Mouse (Mus musculus) G1E (cell line): Measurements from ENCODE around the gene Sh3pxd2a. TPM values are rescaled to one million over a fixed set of nuclear protein-coding genes. Genes with fewer than 3 reads are reported as not detected.

ENCODE experiments used
- ATAC-seq: 2 replicates; pipeline ENCODE4 v1.8.0; 2016; ENCODE audit warnings: mild to moderate bottlenecking; ENCODE audit not compliant: insufficient number of reproducible peaks, poor library complexity, low FRiP score, severe bottlenecking; ENCODE audit errors: extremely low read depth
- DNase-seq: peaks from one replicate; pipeline ENCODE4 v3.0.0; 2012; ENCODE audit warnings: low spot score
- H3K27me3 ChIP-seq: 2 replicates; pipeline ENCODE4 v1.6.1; 2012; ENCODE audit warnings: mild to moderate bottlenecking, low read length, inconsistent platforms; ENCODE audit not compliant: insufficient read depth
- H3K36me3 ChIP-seq: replicated peaks from 2 replicates; pipeline ENCODE3; 2012; ENCODE audit warnings: mild to moderate bottlenecking, inconsistent platforms
- H3K4me1 ChIP-seq: 2 replicates; pipeline ENCODE4 v1.6.1; 2012; ENCODE audit warnings: low read depth, low read length, inconsistent platforms, mixed read lengths; ENCODE audit not compliant: insufficient read depth
- H3K4me3 ChIP-seq: 2 replicates; pipeline ENCODE4 v1.5.1; 2012; ENCODE audit warnings: low read depth, mild to moderate bottlenecking, inconsistent platforms, low read length, moderate library complexity, mixed read lengths
- H3K9me3 ChIP-seq: replicated peaks from 2 replicates; pipeline ENCODE4 v1.6.1; 2012; ENCODE audit warnings: inconsistent platforms
- CTCF ChIP-seq: IDR thresholded peaks from 2 replicates; pipeline ENCODE4 v1.5.1; 2012; ENCODE audit warnings: low read depth, low read length, inconsistent platforms, mixed read lengths
- GATA1 ChIP-seq: IDR thresholded peaks from 2 replicates; pipeline ENCODE4 v1.6.1; 2012; ENCODE audit warnings: borderline replicate concordance, low read length, inconsistent platforms, mixed read lengths
- GATA2 ChIP-seq: IDR thresholded peaks from 2 replicates; pipeline ENCODE4 v1.6.1; 2012; ENCODE audit warnings: low read depth, low read length, inconsistent platforms, borderline replicate concordance
- POLR2AphosphoS5 ChIP-seq: IDR thresholded peaks from 2 replicates; pipeline ENCODE4 v1.6.1; 2012; ENCODE audit warnings: low read depth, low read length, inconsistent platforms; ENCODE audit not compliant: insufficient replicate concordance
- TAL1 ChIP-seq: conservative IDR thresholded peaks from 2 replicates; pipeline ENCODE4 v1.6.1; 2012; ENCODE audit warnings: low read depth, low read length, inconsistent platforms, mixed read lengths
- polyA plus RNA-seq: library from polyadenylated mRNA; stranded (reverse); fragments of >175 nt; gene quantifications from 2 replicates; pipeline ENCODE4 v1.2.3, GENCODE M21; 2012
- total RNA-seq, 2 experiments: library from RNA; stranded (forward) in 1 of 2; stranded (reverse) in 1 of 2; fragments of 200-1000 nt in 1 of 2; fragments of >200 nt in 1 of 2; fragmentation: Nextera tagmentation in 1 of 2; gene quantifications; 2 replicates each; pipeline ENCODE4 v1.2.3; 2014 to 2017

Gene Sh3pxd2a
- total and polyA plus RNA-seq, 3 experiments, result 0.16 TPM; not detected in 2

- no peak for DNase-seq
- no peak overlapping the region for H3K4me3 ChIP-seq
- no peak for ATAC-seq
- H3K27me3 ChIP-seq, result no peaks in the 10 kb centered on the region
- no peaks in the 10 kb centered on the region for H3K4me1 ChIP-seq
- TF ChIP-seq GATA2 (no peak), GATA1 (no peak), CTCF (no peak), POLR2AphosphoS5 (no peak), TAL1 (no peak)
- H3K36me3 ChIP-seq, result no peaks in the 10 kb centered on the region
- H3K9me3 ChIP-seq, result no peaks in the 10 kb centered on the region
Observed at GRCm38 (mm10) chr19:47212401-47212800, 251.8 kb downstream of the Sh3pxd2a start.

GRCm38 (mm10) chr19:47211609-47212312 lies 252.4 kb downstream of the Sh3pxd2a start:
- Histone ChIP-seq H3K4me3 (no peak overlapping the region), H3K36me3 (no peaks in the 10 kb centered on the region), H3K9me3 (no peaks in the 10 kb centered on the region), H3K4me1 (no peaks in the 10 kb centered on the region), H3K27me3 (no peaks in the 10 kb centered on the region)
- DNase-seq (no peak), ATAC-seq (no peak)
- TF ChIP-seq CTCF (no peak), TAL1 (no peak), GATA2 (no peak), POLR2AphosphoS5 (no peak), GATA1 (no peak)

- Histone ChIP-seq H3K4me3 (no peak overlapping the region), H3K4me1 (no peaks in the 10 kb centered on the region), H3K27me3 (no peaks in the 10 kb centered on the region), H3K36me3 (no peaks in the 10 kb centered on the region), H3K9me3 (no peaks in the 10 kb centered on the region)
- ATAC-seq (no peak), DNase-seq (no peak)
- TF ChIP-seq CTCF, result no peak
- TF ChIP-seq POLR2AphosphoS5, result no peak
- TF ChIP-seq TAL1, result no peak
- TF ChIP-seq GATA1, result no peak
- no peak for TF ChIP-seq GATA2
Observed at GRCm38 (mm10) chr19:47210432-47210831, 253.8 kb downstream of the Sh3pxd2a start.

Other genes starting within 250 kb of the Sh3pxd2a start
- 19.7 and 28.5 TPM in 2 replicates for gene Stn1, start 73.1 kb upstream of the Sh3pxd2a start, total RNA-seq (2014; fragmentation: Nextera tagmentation)
- gene Stn1, start 73.1 kb upstream of the Sh3pxd2a start, total RNA-seq (2017), result 26.9 and 36.6 TPM in 2 replicates
- 7.5 and 7.7 TPM in 2 replicates for gene Stn1, start 73.1 kb upstream of the Sh3pxd2a start, polyA plus RNA-seq
- 112 and 116 TPM in 2 replicates for gene Slk, start 115.3 kb upstream of the Sh3pxd2a start, total RNA-seq (2014; fragmentation: Nextera tagmentation)
- 111 and 128 TPM in 2 replicates for gene Slk, start 115.3 kb upstream of the Sh3pxd2a start, total RNA-seq (2017)
- 18.5 and 20.0 TPM in 2 replicates for gene Slk, start 115.3 kb upstream of the Sh3pxd2a start, polyA plus RNA-seq
- not detected in 2 replicates for gene Col17a1, start 227.7 kb upstream of the Sh3pxd2a start, total RNA-seq (2014; fragmentation: Nextera tagmentation)
- gene Col17a1, start 227.7 kb upstream of the Sh3pxd2a start, total RNA-seq (2017), result 0.05 and 0.17 TPM in 2 replicates
- not detected in 2 replicates for gene Col17a1, start 227.7 kb upstream of the Sh3pxd2a start, polyA plus RNA-seq